ENCODE assay signal across 12 mouse cellular contexts in the genomic region with DNA sequence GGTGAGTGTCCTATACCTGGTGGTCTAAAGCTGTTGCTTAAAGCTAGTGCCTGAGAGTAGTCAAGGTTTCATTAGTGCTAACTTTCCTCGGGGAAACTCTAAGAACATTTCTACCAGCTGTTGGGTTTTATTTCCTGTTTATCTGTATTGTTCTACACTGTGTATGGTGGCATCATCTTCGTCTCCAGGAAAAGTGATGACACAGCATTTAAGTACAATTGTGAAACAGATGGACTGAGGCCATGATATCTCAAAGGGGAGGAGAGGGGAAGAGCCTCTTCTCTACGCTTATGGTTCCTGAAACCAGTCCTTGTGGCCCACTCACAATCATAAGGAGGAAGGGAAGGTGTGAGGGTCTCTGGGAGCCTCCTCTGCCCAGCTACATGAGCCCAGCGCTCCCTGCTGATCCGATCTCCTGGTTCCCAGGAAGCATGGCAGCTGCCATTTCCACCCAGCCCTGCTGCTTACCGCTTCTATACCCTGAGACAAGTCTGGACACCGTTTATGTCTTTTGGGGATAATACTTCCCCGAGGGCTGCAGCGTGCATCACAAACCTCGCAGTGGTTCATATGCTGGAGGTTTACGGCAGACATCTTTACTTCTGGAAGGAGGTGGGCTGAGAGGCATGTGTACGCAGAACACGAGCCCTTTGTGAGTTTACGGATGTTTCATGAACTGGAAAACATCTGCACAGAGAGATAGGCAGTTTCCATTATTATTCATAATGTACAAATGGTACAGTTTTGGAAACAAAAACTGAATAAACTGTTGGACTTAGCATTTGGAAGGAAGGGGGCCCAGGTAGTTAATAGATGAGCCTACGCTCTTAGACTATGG.
DNase-seq lines count a peak whose midpoint lies in the region; ATAC-seq and TF ChIP-seq lines count a peak whose summit lies in the region.
"Had no signal": no experiment of that assay in that cellular context is flagged by ENCODE, and none has a peak within 500 bp of the region (broad histone marks: within the 10 kb centered on the region; RNA-seq: fewer than 3 reads in every experiment).

No protein-coding gene starts in this region.

- no peaks in the 10 kb centered on the region for H3K36me3 ChIP-seq in kidney, adult 2 months (ENCODE audit: control insufficient read depth, insufficient read depth, low read length)
- no peaks in the 10 kb centered on the region for H3K36me3 ChIP-seq in limb, embryonic 11.5 days (ENCODE audit: control insufficient read depth, insufficient read depth, low read length)
- no peaks in the 10 kb centered on the region for H3K36me3 ChIP-seq in midbrain, embryonic 13.5 days
- no peaks in the 10 kb centered on the region for H3K36me3 ChIP-seq in thymus, adult 2 months (ENCODE audit: control insufficient read depth, insufficient read depth, low read length)
- H3K36me3 ChIP-seq: forebrain, embryonic 15.5 days had no signal

- TF ChIP-seq POLR2A in kidney, adult 2 months (IDR thresholded peaks at IDR 0.05; ENCODE audit: low read depth, low read length): no peak
- TF ChIP-seq POLR2A in thymus, adult 2 months (IDR thresholded peaks at IDR 0.05; ENCODE audit: control insufficient read depth, extremely low read depth, insufficient read depth, low read length, poor library complexity): no peak

- no peak for DNase-seq in kidney, adult 2 months
- no peak for DNase-seq in kidney, adult 8-10 months
- peak; percentile 19 for DNase-seq in limb, embryonic 11.5 days (ENCODE audit: low spot score)
- no peak for DNase-seq in gastrocnemius, postnatal 36 days
- no peak for DNase-seq in thymus, adult 2 months
- DNase-seq: cerebellum, postnatal 25 days; right cerebral cortex, postnatal 25 days had no signal

- H3K4me3 ChIP-seq in kidney, adult 2 months (ENCODE audit: insufficient read depth, low read depth, low read length): no peak overlapping the region
- no peak overlapping the region for H3K4me3 ChIP-seq in limb, embryonic 11.5 days (ENCODE audit: low read depth, low read length)
- H3K4me3 ChIP-seq in midbrain, embryonic 13.5 days (replicated peaks): no peak overlapping the region
- H3K4me3 ChIP-seq in thymus, adult 2 months (ENCODE audit: control insufficient read depth, insufficient read depth, low read length): no peak overlapping the region
- H3K4me3 ChIP-seq: forebrain, embryonic 15.5 days; myocyte had no signal

- ATAC-seq in erythroblast, adult 5-6 weeks (replicated peaks; ENCODE audit: low FRiP score, poor library complexity, severe bottlenecking): 0 out of 2 replicates have a peak, but pooled peaks have one; percentile 26
- ATAC-seq in limb, embryonic 11.5 days (ENCODE audit: insufficient number of reproducible peaks, low FRiP score, low TSS enrichment, low read depth): no peak
- peak; percentile 48 for ATAC-seq in megakaryocyte progenitor cell, adult 5-6 weeks (replicated peaks; ENCODE audit: poor library complexity)
- no peak for ATAC-seq in midbrain, embryonic 13.5 days
- ATAC-seq: forebrain, embryonic 15.5 days had no signal

- H3K4me2 ChIP-seq in limb, embryonic 11.5 days (ENCODE audit: low read depth, severe bottlenecking): no peak overlapping the region
- H3K4me2 ChIP-seq in midbrain, embryonic 13.5 days (replicated peaks): no peak overlapping the region
- H3K4me2 ChIP-seq: forebrain, embryonic 15.5 days had no signal

- H3K27ac ChIP-seq in kidney, adult 2 months (ENCODE audit: insufficient read depth, low read depth, low read length): peak overlapping the region; percentile 74
- no peak overlapping the region for H3K27ac ChIP-seq in limb, embryonic 11.5 days (replicated peaks; ENCODE audit: low read depth, low read length)
- H3K27ac ChIP-seq in midbrain, embryonic 13.5 days: no peak overlapping the region
- H3K27ac ChIP-seq in thymus, adult 2 months (ENCODE audit: control insufficient read depth, insufficient read depth, low read length): no peak overlapping the region
- H3K27ac ChIP-seq: forebrain, embryonic 15.5 days had no signal

- H3K9ac ChIP-seq in limb, embryonic 11.5 days (ENCODE audit: low read length): no peak overlapping the region
- H3K9ac ChIP-seq in midbrain, embryonic 13.5 days (replicated peaks): no peak overlapping the region
- H3K9ac ChIP-seq: forebrain, embryonic 15.5 days had no signal

- no peaks in the 10 kb centered on the region for H3K27me3 ChIP-seq in kidney, adult 2 months (replicated peaks; ENCODE audit: control insufficient read depth, insufficient read depth, low read length)
- no peaks in the 10 kb centered on the region for H3K27me3 ChIP-seq in limb, embryonic 11.5 days (ENCODE audit: control insufficient read depth, insufficient read depth, low read length)
- no peaks in the 10 kb centered on the region for H3K27me3 ChIP-seq in midbrain, embryonic 13.5 days
- no peaks in the 10 kb centered on the region for H3K27me3 ChIP-seq in thymus, adult 2 months (ENCODE audit: control insufficient read depth, insufficient read depth, low read length)
- H3K27me3 ChIP-seq: forebrain, embryonic 15.5 days had no signal

- no peak for TF ChIP-seq CTCF in kidney, adult 2 months (conservative IDR thresholded peaks at IDR 0.05; ENCODE audit: insufficient read depth, insufficient read length, low read depth, low read length)
- TF ChIP-seq CTCF in thymus, adult 2 months (IDR thresholded peaks at IDR 0.05; ENCODE audit: borderline replicate concordance, control insufficient read depth, extremely low read depth, insufficient read depth, low read length, poor library complexity): no peak

- intact Hi-C loops in gastrocnemius, postnatal 36 days (cut with DNase I): no loop called here

- peaks cover 29% of the 10 kb centered on the region for H3K4me1 ChIP-seq in kidney, adult 2 months (ENCODE audit: control insufficient read depth, insufficient read depth, low read length)
- peaks cover 15% of the 10 kb centered on the region for H3K4me1 ChIP-seq in limb, embryonic 11.5 days (ENCODE audit: control insufficient read depth, insufficient read depth, low read length)
- H3K4me1 ChIP-seq in midbrain, embryonic 13.5 days (replicated peaks): peaks cover 20% of the 10 kb centered on the region
- H3K4me1 ChIP-seq in thymus, adult 2 months (replicated peaks; ENCODE audit: control insufficient read depth, insufficient read depth, low read length): peaks cover 7% of the 10 kb centered on the region

- WGBS in kidney, adult 2 months: 88% methylated on average over 15 of the region's 15 CpGs
- WGBS in limb, embryonic 11.5 days: 86% methylated on average over 15 of the region's 15 CpGs
- 91% methylated on average over 15 of the region's 15 CpGs for WGBS in midbrain, embryonic 13.5 days
- 82% methylated on average over 15 of the region's 15 CpGs for WGBS in thymus, adult 2 months

- H3K9me3 ChIP-seq in limb, embryonic 11.5 days (ENCODE audit: control insufficient read depth, low read length): no peaks in the 10 kb centered on the region
- H3K9me3 ChIP-seq in midbrain, embryonic 13.5 days: no peaks in the 10 kb centered on the region
- H3K9me3 ChIP-seq: forebrain, embryonic 15.5 days had no signal

Comparison
In these comparisons a context has a peak if more than half of its experiments do, and no peak if none do; other contexts are left out.
1. ATAC-seq: peak in erythroblast, adult 5-6 weeks (single experiment) and megakaryocyte progenitor cell, adult 5-6 weeks (single experiment); none in limb, embryonic 11.5 days (single experiment) and midbrain, embryonic 13.5 days (single experiment).